ENCODE assay signal across 8 mouse cellular contexts in genomic region chr11:76763741-76764122, GRCm38 (mm10). TPM values are rescaled to one million over a fixed set of nuclear protein-coding genes. Genes with fewer than 3 reads are reported as not detected.
DNase-seq lines count a peak whose midpoint lies in the region; ATAC-seq lines count a peak whose summit lies in the region.

No protein-coding gene starts in this region.

- H3K4me3 ChIP-seq in kidney, embryonic 14.5 days (ENCODE audit: low read length): peak overlapping the region; percentile 94; the same call in 1 of the 2 replicates
- peak overlapping the region; percentile 92 for H3K4me3 ChIP-seq in embryonic facial prominence, embryonic 13.5 days
- H3K4me3 ChIP-seq in intestine, embryonic 15.5 days (replicated peaks): no peak overlapping the region
- H3K4me3 ChIP-seq in midbrain, embryonic 16.5 days (ENCODE audit: low read depth, low read length): peak overlapping the region; percentile 67; the same call in 1 of the 2 replicates

- H3K4me2 ChIP-seq in kidney, embryonic 14.5 days (replicated peaks; ENCODE audit: low read depth, low read length): peak overlapping the region; percentile 77
- H3K4me2 ChIP-seq in embryonic facial prominence, embryonic 13.5 days: peak overlapping the region; percentile 62
- H3K4me2 ChIP-seq in intestine, embryonic 15.5 days (replicated peaks): peak overlapping the region; percentile 58
- peak overlapping the region; percentile 20; the same call in 1 of the 2 replicates for H3K4me2 ChIP-seq in midbrain, embryonic 16.5 days (ENCODE audit: low read length)

- H3K9me3 ChIP-seq in kidney, embryonic 14.5 days (ENCODE audit: control insufficient read depth, low read length): no peaks in the 10 kb centered on the region
- H3K9me3 ChIP-seq in embryonic facial prominence, embryonic 13.5 days: no peaks in the 10 kb centered on the region
- no peaks in the 10 kb centered on the region for H3K9me3 ChIP-seq in intestine, embryonic 15.5 days
- H3K9me3 ChIP-seq in midbrain, embryonic 16.5 days (replicated peaks; ENCODE audit: control insufficient read depth, low read length, poor library complexity, severe bottlenecking): no peaks in the 10 kb centered on the region

- DNase-seq in kidney, postnatal 25 days: no peak
- no peak for DNase-seq in embryo, embryonic 11 days
- DNase-seq in gastrocnemius, adult 8-10 months (ENCODE audit: low spot score in 2 of 2): no peak
- DNase-seq in gastrocnemius, postnatal 25 days: no peak

- H3K4me1 ChIP-seq in kidney, embryonic 14.5 days (ENCODE audit: control insufficient read depth, insufficient read depth, low read length): no peaks in the 10 kb centered on the region
- no peaks in the 10 kb centered on the region for H3K4me1 ChIP-seq in embryonic facial prominence, embryonic 13.5 days
- no peaks in the 10 kb centered on the region for H3K4me1 ChIP-seq in intestine, embryonic 15.5 days (replicated peaks)
- peaks cover 7% of the 10 kb centered on the region; the same call in 1 of the 2 replicates for H3K4me1 ChIP-seq in midbrain, embryonic 16.5 days (ENCODE audit: control insufficient read depth, insufficient read depth, low read length)

- WGBS in kidney, embryonic 14.5 days: 16% methylated on average over 4 of the region's 4 CpGs
- WGBS in embryonic facial prominence, embryonic 13.5 days: 11% methylated on average over 4 of the region's 4 CpGs
- 11% methylated on average over 4 of the region's 4 CpGs for WGBS in intestine, embryonic 15.5 days
- WGBS in midbrain, embryonic 16.5 days: 19% methylated on average over 4 of the region's 4 CpGs

- peak; percentile 49; the same call in 1 of the 2 replicates for ATAC-seq in kidney, embryonic 14.5 days (ENCODE audit: low FRiP score, low TSS enrichment)
- no peak for ATAC-seq in embryonic facial prominence, embryonic 13.5 days (ENCODE audit: insufficient number of reproducible peaks, insufficient read depth, low FRiP score, low TSS enrichment, low read depth)
- ATAC-seq in intestine, embryonic 15.5 days: peak; percentile 23
- peak; percentile 64 for ATAC-seq in midbrain, embryonic 16.5 days

- H3K36me3 ChIP-seq in kidney, embryonic 14.5 days (ENCODE audit: control insufficient read depth, insufficient read depth, low read length): peaks cover 17% of the 10 kb centered on the region; the same call in 1 of the 2 replicates
- peaks cover 20% of the 10 kb centered on the region for H3K36me3 ChIP-seq in embryonic facial prominence, embryonic 13.5 days
- peaks cover 4% of the 10 kb centered on the region for H3K36me3 ChIP-seq in intestine, embryonic 15.5 days
- H3K36me3 ChIP-seq in midbrain, embryonic 16.5 days (ENCODE audit: control insufficient read depth, insufficient read depth, low read length): peaks cover 8% of the 10 kb centered on the region

- no peak overlapping the region for H3K9ac ChIP-seq in kidney, embryonic 14.5 days (ENCODE audit: low read depth, low read length)
- H3K9ac ChIP-seq in embryonic facial prominence, embryonic 13.5 days: peak overlapping the region; percentile 98; the same call in 1 of the 2 replicates
- no peak overlapping the region for H3K9ac ChIP-seq in intestine, embryonic 15.5 days
- H3K9ac ChIP-seq in midbrain, embryonic 16.5 days (ENCODE audit: low read depth, low read length): peak overlapping the region; percentile 54

- no peak overlapping the region for H3K27ac ChIP-seq in kidney, embryonic 14.5 days (ENCODE audit: low read depth, low read length)
- H3K27ac ChIP-seq in embryonic facial prominence, embryonic 13.5 days: no peak overlapping the region
- H3K27ac ChIP-seq in intestine, embryonic 15.5 days: no peak overlapping the region
- H3K27ac ChIP-seq in midbrain, embryonic 16.5 days (ENCODE audit: low read length): no peak overlapping the region

- H3K27me3 ChIP-seq in kidney, embryonic 14.5 days (ENCODE audit: control insufficient read depth, insufficient read depth, low read length): no peaks in the 10 kb centered on the region
- H3K27me3 ChIP-seq in embryonic facial prominence, embryonic 13.5 days: peaks cover 5% of the 10 kb centered on the region; the same call in 1 of the 2 replicates
- no peaks in the 10 kb centered on the region for H3K27me3 ChIP-seq in intestine, embryonic 15.5 days (replicated peaks)
- no peaks in the 10 kb centered on the region for H3K27me3 ChIP-seq in midbrain, embryonic 16.5 days (ENCODE audit: control insufficient read depth, insufficient read depth, low read depth, low read length)

RNA-seq across cellular contexts. Expression of gene Gosr1, which starts 0.4 kb away (rescaled TPM):
- polyA plus RNA-seq in kidney, embryonic 14.5 days (2014; fragmentation: Nextera tagmentation; extraction: Ambion mirVana): 24.1 and 37.3 TPM in 2 replicates
- polyA plus RNA-seq in embryonic facial prominence, embryonic 13.5 days (2015; fragmentation: Nextera tagmentation; extraction: Ambion mirVana): 23.8 and 26.2 TPM in 2 replicates
- polyA plus RNA-seq in intestine, embryonic 15.5 days (2015; fragmentation: Nextera tagmentation; extraction: Ambion mirVana): 24.9 and 28.6 TPM in 2 replicates
- 26.4 and 28.3 TPM in 2 replicates for polyA plus RNA-seq in midbrain, embryonic 16.5 days (2015; fragmentation: Nextera tagmentation; extraction: Ambion mirVana)
- 10 to 100 TPM; 15.9 to 26.4 (median 18.8) TPM for total RNA-seq in gastrocnemius, adult 8-10 months (2022)
- total RNA-seq in gastrocnemius, postnatal 25 days (2021): 10 to 100 TPM; 17.6 to 18.6 TPM

Comparison
In these comparisons a context has a peak if more than half of its experiments do, and no peak if none do; other contexts are left out.
1. H3K4me2 ChIP-seq: peak in every context shown above with its lines; median percentile 77 in kidney, embryonic 14.5 days; 62 in embryonic facial prominence, embryonic 13.5 days; 58 in intestine, embryonic 15.5 days; 20 in midbrain, embryonic 16.5 days.
2. H3K9ac ChIP-seq: peak in embryonic facial prominence, embryonic 13.5 days (single experiment) and midbrain, embryonic 16.5 days (single experiment); none in kidney, embryonic 14.5 days (single experiment) and intestine, embryonic 15.5 days (single experiment).